Mouse (Mus musculus): ENCODE results near the gene Sntn. TPM values are rescaled to one million over a fixed set of nuclear protein-coding genes. Genes with fewer than 3 reads are reported as not detected.

Sntn gene
- not detected in 2 replicates for polyA plus RNA-seq (2014; fragmentation: Nextera tagmentation; extraction: Ambion mirVana)

DNA sequence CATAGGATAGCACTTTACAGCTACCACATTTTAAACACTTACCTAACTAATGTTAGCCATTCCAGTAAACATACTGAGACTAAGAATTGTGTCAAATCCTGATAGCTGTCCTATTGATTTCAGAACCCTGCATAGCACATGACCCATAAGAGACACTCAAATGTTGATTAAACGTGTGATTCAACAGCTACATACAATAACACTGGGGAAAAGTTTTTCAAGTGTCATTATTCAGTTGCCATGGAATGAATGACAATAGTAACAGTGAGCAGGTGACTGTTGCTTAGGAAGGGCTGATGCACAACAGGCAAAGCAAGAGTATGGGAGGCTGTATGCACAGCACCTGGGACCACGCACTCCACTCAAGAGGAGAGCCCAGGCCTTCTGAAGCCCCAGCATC is at the start of gene Sntn:
Gene Sntn (plus strand): TSS at position 301 of the 400 bp plus-strand sequence.
- WGBS, result 88% methylated on average over 2 of the region's 2 CpGs
- no peak within 1 kb of the TSS for H3K27ac ChIP-seq (ENCODE audit: low read depth, low read length)
- H3K27me3 ChIP-seq (ENCODE audit: control insufficient read depth, insufficient read depth, low read length), result no peaks in the 10 kb centered on the region
- no peak within 1 kb of the TSS for H3K9ac ChIP-seq (ENCODE audit: low read length)
- H3K36me3 ChIP-seq (ENCODE audit: control insufficient read depth, insufficient read depth, low read length), result no peaks in the 10 kb centered on the region
- no peaks in the 10 kb centered on the region for H3K9me3 ChIP-seq (ENCODE audit: control insufficient read depth, low read length)
- ATAC-seq (ENCODE audit: insufficient read depth, low FRiP score, low TSS enrichment), result no peak
- H3K4me2 ChIP-seq (ENCODE audit: low read depth), result no peak within 1 kb of the TSS
- H3K4me1 ChIP-seq (ENCODE audit: control insufficient read depth, insufficient read depth, low read length), result no peaks in the 10 kb centered on the region
- DNase-seq (ENCODE audit: low spot score), result no peak
- no peak within 1 kb of the TSS for H3K4me3 ChIP-seq (ENCODE audit: low read depth, low read length)

DNA sequence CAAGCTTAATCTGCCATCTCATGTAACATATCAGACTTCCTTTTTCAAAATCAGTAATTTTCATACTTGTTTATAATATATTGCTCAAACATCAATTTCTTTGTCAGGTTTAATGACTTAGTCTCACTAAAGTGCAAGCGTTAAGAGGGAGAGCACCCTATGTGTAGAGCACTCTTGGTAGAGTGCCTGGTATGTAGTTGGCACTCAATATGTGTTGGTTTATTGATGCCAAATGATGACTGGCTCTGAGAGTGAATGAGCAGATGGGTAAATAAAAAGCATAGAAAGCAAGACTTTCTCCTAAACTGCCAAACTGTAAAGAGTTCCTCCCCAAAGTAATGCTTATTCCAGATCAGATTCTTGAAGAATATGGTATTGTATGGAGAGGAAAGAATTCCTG is 20.8 kb upstream of the Sntn start:
- DNase-seq (ENCODE audit: low spot score) (no peak), ATAC-seq (ENCODE audit: insufficient read depth, low FRiP score, low TSS enrichment) (no peak)
- Histone ChIP-seq H3K4me3 (ENCODE audit: low read depth, low read length) (no peak overlapping the region), H3K9ac (ENCODE audit: low read length) (no peak overlapping the region), H3K9me3 (ENCODE audit: control insufficient read depth, low read length) (no peaks in the 10 kb centered on the region), H3K4me1 (ENCODE audit: control insufficient read depth, insufficient read depth, low read length) (no peaks in the 10 kb centered on the region), H3K36me3 (ENCODE audit: control insufficient read depth, insufficient read depth, low read length) (no peaks in the 10 kb centered on the region), H3K27ac (ENCODE audit: low read depth, low read length) (no peak overlapping the region), H3K4me2 (ENCODE audit: low read depth) (no peak overlapping the region), H3K27me3 (ENCODE audit: control insufficient read depth, insufficient read depth, low read length) (no peaks in the 10 kb centered on the region)
- 96% methylated on average over 1 of the region's 1 CpGs for WGBS

DNA sequence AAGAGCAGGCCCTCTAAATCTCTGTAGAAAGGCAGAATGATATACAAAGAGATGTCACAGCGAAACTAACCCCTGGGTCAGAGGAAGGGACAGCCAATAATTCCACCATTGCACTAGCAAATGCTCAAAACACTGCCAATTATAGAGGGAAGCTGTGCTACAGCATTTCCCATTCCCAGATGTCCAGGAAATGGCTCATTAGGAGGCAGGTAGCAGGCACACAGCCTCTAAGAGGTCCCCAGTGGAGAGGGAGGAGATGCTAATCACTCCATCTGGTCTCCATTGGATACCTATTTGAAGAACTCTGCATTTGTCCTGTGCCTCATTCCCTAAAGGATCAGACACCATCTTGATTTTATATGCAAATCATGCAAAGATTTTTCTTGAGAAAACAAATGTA is 19.6 kb upstream of the Sntn start:
- no peak overlapping the region for H3K4me2 ChIP-seq (ENCODE audit: low read depth)
- no peak overlapping the region for H3K9ac ChIP-seq (ENCODE audit: low read length)
- no peak for ATAC-seq (ENCODE audit: insufficient read depth, low FRiP score, low TSS enrichment)
- no peaks in the 10 kb centered on the region for H3K9me3 ChIP-seq (ENCODE audit: control insufficient read depth, low read length)
- no peaks in the 10 kb centered on the region for H3K36me3 ChIP-seq (ENCODE audit: control insufficient read depth, insufficient read depth, low read length)
- no peak for DNase-seq (ENCODE audit: low spot score)
- no peaks in the 10 kb centered on the region for H3K4me1 ChIP-seq (ENCODE audit: control insufficient read depth, insufficient read depth, low read length)
- H3K27me3 ChIP-seq (ENCODE audit: control insufficient read depth, insufficient read depth, low read length), result no peaks in the 10 kb centered on the region
- no peak overlapping the region for H3K27ac ChIP-seq (ENCODE audit: low read depth, low read length)
- H3K4me3 ChIP-seq (ENCODE audit: low read depth, low read length), result no peak overlapping the region
- 64% methylated on average over 1 of the region's 1 CpGs for WGBS

DNA sequence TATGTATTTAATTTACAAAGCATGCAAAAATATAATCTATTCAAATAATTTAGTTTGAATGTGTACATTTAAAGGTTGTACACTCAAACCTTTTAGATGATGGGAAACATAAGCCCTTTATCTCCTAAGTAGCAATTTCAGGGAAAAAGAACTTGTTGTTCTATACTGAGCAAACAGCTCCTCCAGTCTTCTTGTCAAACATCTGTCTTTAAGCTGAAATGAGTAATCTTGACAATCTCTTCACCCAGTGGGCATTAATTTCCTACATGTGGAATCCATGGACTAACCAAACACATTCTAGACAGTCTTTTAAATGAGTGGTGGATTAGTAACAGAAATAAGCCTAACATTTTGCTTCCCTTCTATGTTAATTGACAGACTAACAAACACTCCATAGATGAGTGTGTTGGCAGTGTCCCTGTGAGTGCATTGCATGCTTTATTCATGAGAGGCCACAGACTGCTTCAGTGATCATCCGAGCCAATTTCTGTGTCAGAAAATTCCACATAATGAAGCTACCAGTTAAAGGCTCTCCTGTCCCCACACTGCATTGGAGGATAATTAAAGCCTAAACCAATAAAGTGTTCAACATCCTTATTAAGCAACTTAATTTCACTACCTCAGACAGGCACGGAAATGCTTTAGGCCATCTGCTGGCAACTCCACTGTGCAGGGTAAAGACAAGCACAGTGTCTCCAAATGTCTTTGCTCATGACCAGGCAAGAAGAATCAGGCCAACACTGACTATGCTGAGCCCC is 19.0 kb upstream of the Sntn start:
- H3K4me1 ChIP-seq (ENCODE audit: control insufficient read depth, insufficient read depth, low read length), result no peaks in the 10 kb centered on the region
- no peak overlapping the region for H3K4me2 ChIP-seq (ENCODE audit: low read depth)
- no peaks in the 10 kb centered on the region for H3K27me3 ChIP-seq (ENCODE audit: control insufficient read depth, insufficient read depth, low read length)
- H3K9ac ChIP-seq (ENCODE audit: low read length), result no peak overlapping the region
- WGBS, result 71% methylated on average over 2 of the region's 2 CpGs
- no peaks in the 10 kb centered on the region for H3K36me3 ChIP-seq (ENCODE audit: control insufficient read depth, insufficient read depth, low read length)
- ATAC-seq (ENCODE audit: insufficient read depth, low FRiP score, low TSS enrichment), result no peak
- H3K4me3 ChIP-seq (ENCODE audit: low read depth, low read length), result no peak overlapping the region
- H3K27ac ChIP-seq (ENCODE audit: low read depth, low read length), result no peak overlapping the region
- no peak for DNase-seq (ENCODE audit: low spot score)
- H3K9me3 ChIP-seq (ENCODE audit: control insufficient read depth, low read length), result no peaks in the 10 kb centered on the region

DNA sequence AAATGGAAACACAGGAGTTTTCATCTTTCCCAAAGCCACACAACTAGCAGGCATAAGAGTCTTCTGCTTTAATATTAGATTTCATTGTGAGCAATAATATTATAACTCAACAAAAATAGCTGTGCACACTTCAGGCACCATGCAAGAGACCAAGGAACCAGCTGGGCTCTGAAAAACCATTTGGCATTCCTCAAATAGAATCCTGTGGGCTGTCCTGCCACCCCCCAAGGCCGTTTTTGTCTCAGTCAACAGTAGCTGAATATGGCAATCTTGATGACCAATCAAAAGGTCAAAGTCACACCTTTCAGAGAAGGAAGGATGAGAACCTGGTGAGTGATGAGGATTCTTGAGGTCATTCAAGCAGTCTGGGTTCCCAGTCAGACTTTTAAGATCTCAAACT is 16.0 kb downstream of the Sntn start:
- Histone ChIP-seq H3K27ac (ENCODE audit: low read depth, low read length) (no peak overlapping the region), H3K4me2 (ENCODE audit: low read depth) (no peak overlapping the region), H3K36me3 (ENCODE audit: control insufficient read depth, insufficient read depth, low read length) (no peaks in the 10 kb centered on the region), H3K4me1 (ENCODE audit: control insufficient read depth, insufficient read depth, low read length) (no peaks in the 10 kb centered on the region), H3K9ac (ENCODE audit: low read length) (no peak overlapping the region), H3K27me3 (ENCODE audit: control insufficient read depth, insufficient read depth, low read length) (no peaks in the 10 kb centered on the region), H3K9me3 (ENCODE audit: control insufficient read depth, low read length) (no peaks in the 10 kb centered on the region), H3K4me3 (ENCODE audit: low read depth, low read length) (no peak overlapping the region)
- ATAC-seq (ENCODE audit: insufficient read depth, low FRiP score, low TSS enrichment), result no peak
- no peak for DNase-seq (ENCODE audit: low spot score)
- WGBS, result 70% methylated on average over 1 of the region's 1 CpGs

DNA sequence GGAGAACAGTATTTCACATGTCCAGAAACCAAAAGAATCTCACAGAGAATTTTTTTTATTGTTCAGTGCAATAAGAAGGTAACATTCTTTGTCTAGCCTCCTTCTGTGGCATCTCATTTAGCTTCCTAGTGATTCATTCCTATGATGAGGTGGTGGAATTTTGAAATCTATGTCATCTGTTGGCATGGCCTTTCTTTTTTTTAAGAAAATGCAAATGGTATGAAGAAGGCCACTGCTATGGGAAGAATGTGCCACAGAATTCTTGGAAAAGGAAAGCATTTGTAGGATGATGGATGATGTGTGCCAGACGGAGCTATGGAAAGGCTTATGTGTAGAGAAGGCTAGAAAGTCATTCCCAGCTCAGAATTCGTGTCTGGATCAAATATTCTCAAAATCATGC is 19.8 kb downstream of the Sntn start:
- no peak for ATAC-seq (ENCODE audit: insufficient read depth, low FRiP score, low TSS enrichment)
- no peak for DNase-seq (ENCODE audit: low spot score)
- 77% methylated on average over 2 of the region's 2 CpGs for whole genome bisulfite sequencing

DNA sequence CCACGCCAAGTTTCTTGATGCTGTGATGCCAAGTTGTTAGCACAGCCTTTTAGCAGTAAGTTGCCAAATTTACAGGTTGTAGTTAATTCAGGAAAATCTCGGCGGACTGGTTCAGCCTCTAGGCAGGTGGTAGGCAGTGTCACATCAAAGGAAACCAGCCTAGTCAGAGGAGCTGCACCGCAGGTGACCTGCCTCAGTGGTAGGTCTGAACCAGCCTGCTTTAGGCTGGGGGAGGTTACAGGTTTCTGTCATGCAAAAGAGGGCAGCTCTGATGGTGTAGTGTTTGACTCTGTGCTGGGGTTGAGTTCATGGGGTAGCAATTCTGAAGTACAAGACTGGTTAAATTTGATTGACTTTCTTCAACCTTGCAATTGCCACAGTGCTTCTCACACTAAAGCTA is 61.6 kb downstream of the Sntn start:
- Histone ChIP-seq H3K27me3 (ENCODE audit: control insufficient read depth, insufficient read depth, low read length) (no peaks in the 10 kb centered on the region), H3K4me1 (ENCODE audit: control insufficient read depth, insufficient read depth, low read length) (no peaks in the 10 kb centered on the region), H3K4me2 (ENCODE audit: low read depth) (no peak overlapping the region), H3K4me3 (ENCODE audit: low read depth, low read length) (no peak overlapping the region), H3K27ac (ENCODE audit: low read depth, low read length) (no peak overlapping the region), H3K9me3 (ENCODE audit: control insufficient read depth, low read length) (no peaks in the 10 kb centered on the region), H3K36me3 (ENCODE audit: control insufficient read depth, insufficient read depth, low read length) (no peaks in the 10 kb centered on the region), H3K9ac (ENCODE audit: low read length) (no peak overlapping the region)
- ATAC-seq (ENCODE audit: insufficient read depth, low FRiP score, low TSS enrichment), result no peak
- 19% methylated on average over 4 of the region's 4 CpGs for WGBS
- DNase-seq (ENCODE audit: low spot score), result no peak

More for the DNA sequence above, 19.8 kb downstream of the Sntn start:
- H3K9me3 ChIP-seq (ENCODE audit: control insufficient read depth, low read length), result no peaks in the 10 kb centered on the region
- no peaks in the 10 kb centered on the region for H3K36me3 ChIP-seq (ENCODE audit: control insufficient read depth, insufficient read depth, low read length)
- no peak overlapping the region for H3K4me3 ChIP-seq (ENCODE audit: low read depth, low read length)
- H3K27ac ChIP-seq (ENCODE audit: low read depth, low read length), result no peak overlapping the region
- no peak overlapping the region for H3K4me2 ChIP-seq (ENCODE audit: low read depth)
- no peaks in the 10 kb centered on the region for H3K27me3 ChIP-seq (ENCODE audit: control insufficient read depth, insufficient read depth, low read length)
- no peak overlapping the region for H3K9ac ChIP-seq (ENCODE audit: low read length)
- no peaks in the 10 kb centered on the region for H3K4me1 ChIP-seq (ENCODE audit: control insufficient read depth, insufficient read depth, low read length)

Other genes with a start within 250 kb of the Sntn start
- not detected in 2 replicates for gene Gm281, start 243.6 kb downstream of the Sntn start, polyA plus RNA-seq (2014; fragmentation: Nextera tagmentation; extraction: Ambion mirVana)